Mouse (Mus musculus): ENCODE results near the gene Rasgrp1. TPM values are rescaled to one million over a fixed set of nuclear protein-coding genes. Genes with fewer than 3 reads are reported as not detected.

Rasgrp1 gene
- polyA plus RNA-seq, 1 experiment from 2014 or later, result 3.5 TPM

- no peak overlapping the region for H3K4me3 ChIP-seq (ENCODE audit: low read depth, low read length)
- H3K4me2 ChIP-seq (ENCODE audit: low read length), result no peak overlapping the region
- no peaks in the 10 kb centered on the region for H3K9me3 ChIP-seq (replicated peaks; ENCODE audit: control insufficient read depth, low read length)
- WGBS, result 82% methylated on average over 4 of the region's 4 CpGs
- H3K27me3 ChIP-seq (replicated peaks; ENCODE audit: control insufficient read depth, insufficient read depth, low read length), result no peaks in the 10 kb centered on the region
- H3K9ac ChIP-seq (ENCODE audit: low read length), result no peak overlapping the region
- H3K36me3 ChIP-seq (ENCODE audit: control insufficient read depth, insufficient read depth, low read length), result no peaks in the 10 kb centered on the region
- no peaks in the 10 kb centered on the region for H3K4me1 ChIP-seq (ENCODE audit: control insufficient read depth, insufficient read depth, low read length)
- ATAC-seq (no peak), DNase-seq (ENCODE audit: low spot score) (no peak)
- H3K27ac ChIP-seq (ENCODE audit: low read depth, low read length), result no peak overlapping the region
Observed at GRCm38 (mm10) chr2:117241953-117242352, 100.8 kb downstream of the Rasgrp1 start.

- no peaks in the 10 kb centered on the region for H3K27me3 ChIP-seq (replicated peaks; ENCODE audit: control insufficient read depth, insufficient read depth, low read length)
- H3K9me3 ChIP-seq (replicated peaks; ENCODE audit: control insufficient read depth, low read length), result no peaks in the 10 kb centered on the region
- ATAC-seq (peak; percentile 87), DNase-seq (ENCODE audit: low spot score) (peak; percentile 86)
- WGBS, result 8% methylated on average over 13 of the region's 13 CpGs
- H3K36me3 ChIP-seq (ENCODE audit: control insufficient read depth, insufficient read depth, low read length), result no peaks in the 10 kb centered on the region
- H3K4me2 ChIP-seq (ENCODE audit: low read length), result no peak overlapping the region
- H3K9ac ChIP-seq (ENCODE audit: low read length), result no peak overlapping the region
- H3K4me3 ChIP-seq (ENCODE audit: low read depth, low read length), result no peak overlapping the region
- H3K27ac ChIP-seq (ENCODE audit: low read depth, low read length), result no peak overlapping the region
- H3K4me1 ChIP-seq (ENCODE audit: control insufficient read depth, insufficient read depth, low read length), result no peaks in the 10 kb centered on the region
Observed at GRCm38 (mm10) chr2:117231257-117231656, 111.5 kb downstream of the Rasgrp1 start.

- no peak overlapping the region for H3K9ac ChIP-seq (ENCODE audit: low read length)
- no peak overlapping the region for H3K4me2 ChIP-seq (ENCODE audit: low read length)
- no peak for DNase-seq (ENCODE audit: low spot score)
- H3K4me1 ChIP-seq (ENCODE audit: control insufficient read depth, insufficient read depth, low read length), result no peaks in the 10 kb centered on the region
- H3K4me3 ChIP-seq (ENCODE audit: low read depth, low read length), result no peak overlapping the region
- no peaks in the 10 kb centered on the region for H3K9me3 ChIP-seq (replicated peaks; ENCODE audit: control insufficient read depth, low read length)
- 80% methylated on average over 7 of the region's 7 CpGs for WGBS
- no peak overlapping the region for H3K27ac ChIP-seq (ENCODE audit: low read depth, low read length)
- H3K27me3 ChIP-seq (replicated peaks; ENCODE audit: control insufficient read depth, insufficient read depth, low read length), result no peaks in the 10 kb centered on the region
- no peaks in the 10 kb centered on the region for H3K36me3 ChIP-seq (ENCODE audit: control insufficient read depth, insufficient read depth, low read length)
- ATAC-seq, result no peak
Observed at GRCm38 (mm10) chr2:117230261-117230660, 112.5 kb downstream of the Rasgrp1 start.

Other genes starting within 250 kb of the Rasgrp1 start
- 11.2 and 11.5 TPM in 2 replicates for gene Spred1, start 221.6 kb downstream of the Rasgrp1 start, polyA plus RNA-seq (2014; fragmentation: Nextera tagmentation; extraction: Ambion mirVana)
- gene Fam98b, start 93.3 kb downstream of the Rasgrp1 start, polyA plus RNA-seq (2014; fragmentation: Nextera tagmentation; extraction: Ambion mirVana), result 10.3 and 10.8 TPM in 2 replicates